Comparison of ENCODE assay signal across 8 mouse cellular contexts in the genomic region with DNA sequence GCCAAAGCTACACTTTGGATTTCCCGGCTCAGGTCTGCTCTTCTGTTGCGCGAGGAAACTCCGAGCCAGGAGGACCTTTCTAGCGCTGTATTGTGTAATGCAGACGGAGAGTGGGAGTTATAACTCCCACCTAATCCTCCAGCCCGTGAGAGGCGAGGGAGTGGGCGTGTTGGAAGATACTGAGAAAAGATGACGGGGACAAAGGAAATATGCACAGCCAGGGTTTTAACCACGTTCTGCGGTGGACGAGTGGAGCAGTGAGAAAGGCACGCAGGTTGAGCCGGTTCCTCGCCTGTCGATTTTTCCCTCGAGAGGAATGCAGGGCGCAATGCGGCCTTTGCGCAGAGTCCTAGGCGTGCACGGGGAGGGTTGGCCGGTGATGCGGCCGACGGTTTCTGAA. TPM values are rescaled to one million over a fixed set of nuclear protein-coding genes. Genes with fewer than 3 reads are reported as not detected.
DNase-seq lines count a peak whose midpoint lies in the region; ATAC-seq and TF ChIP-seq lines count a peak whose summit lies in the region.

No protein-coding gene starts in this region.

- peak overlapping the region; percentile 67 for H3K4me2 ChIP-seq in heart, embryonic 14.5 days (ENCODE audit: low read length)
- H3K4me2 ChIP-seq in midbrain, embryonic 15.5 days: peak overlapping the region; percentile 70

- peaks cover 2 to 12% of the 10 kb centered on the region in 2 experiments for H3K4me1 ChIP-seq in heart, embryonic 14.5 days (ENCODE audit: control insufficient read depth in 2 of 2, insufficient read depth in 2 of 2, low read length in 2 of 2)
- no peaks in the 10 kb centered on the region for H3K4me1 ChIP-seq in ES-E14 (ENCODE audit: control insufficient read depth in 2 of 2, insufficient read depth in 2 of 2, low read length in 2 of 2, poor library complexity in 1 of 2)
- peaks cover 28% of the 10 kb centered on the region for H3K4me1 ChIP-seq in erythroblast, embryonic 14.5 days (ENCODE audit: control insufficient read depth)
- H3K4me1 ChIP-seq in midbrain, embryonic 15.5 days: peaks cover 12% of the 10 kb centered on the region

- no peaks in the 10 kb centered on the region for H3K27me3 ChIP-seq in heart, embryonic 14.5 days (ENCODE audit: control insufficient read depth, insufficient read depth, low read length)
- no peaks in the 10 kb centered on the region for H3K27me3 ChIP-seq in erythroblast, embryonic 14.5 days (ENCODE audit: control insufficient read depth)
- H3K27me3 ChIP-seq in midbrain, embryonic 15.5 days (replicated peaks): no peaks in the 10 kb centered on the region

- peak overlapping the region; percentile 75 for H3K9ac ChIP-seq in heart, embryonic 14.5 days (ENCODE audit: low read length)
- peak overlapping the region; percentile 87 for H3K9ac ChIP-seq in ES-E14 (ENCODE audit: insufficient read depth, low read depth, low read length, poor library complexity, severe bottlenecking)
- peak overlapping the region; percentile 58 for H3K9ac ChIP-seq in midbrain, embryonic 15.5 days

- under 1% methylated on average over 27 of the region's 27 CpGs for WGBS in heart, embryonic 14.5 days
- under 1% methylated on average over 27 of the region's 27 CpGs for WGBS in midbrain, embryonic 15.5 days

- DNase-seq in heart, postnatal 4 days: no peak
- no peak for DNase-seq in ES-E14 (ENCODE audit: low read depth, low spot score)
- DNase-seq in layer of hippocampus, adult 9-11 months: peak; percentile 81
- no peak for DNase-seq in spleen, postnatal 10 days (ENCODE audit: low spot score in 2 of 2)
- DNase-seq in ovary, postnatal 36 days (ENCODE audit: low spot score): no peak

- H3K9me3 ChIP-seq in heart, embryonic 14.5 days (ENCODE audit: control insufficient read depth, low read length): no peaks in the 10 kb centered on the region
- H3K9me3 ChIP-seq in ES-E14 (ENCODE audit: control insufficient read depth, insufficient read depth, low read depth, low read length): no peaks in the 10 kb centered on the region
- H3K9me3 ChIP-seq in erythroblast, embryonic 14.5 days (ENCODE audit: control insufficient read depth, low read length): no peaks in the 10 kb centered on the region
- H3K9me3 ChIP-seq in midbrain, embryonic 15.5 days: no peaks in the 10 kb centered on the region

- H3K4me3 ChIP-seq in heart, embryonic 14.5 days (ENCODE audit: control insufficient read depth in 1 of 2, insufficient read depth in 1 of 2, low read depth in 1 of 2, low read length in 2 of 2): peak overlapping the region; percentile 44 to 51
- peak overlapping the region; percentile 76 to 88 for H3K4me3 ChIP-seq in ES-E14 (ENCODE audit: insufficient read depth in 1 of 2, low read depth in 1 of 2, low read length in 2 of 2, poor library complexity in 1 of 2, severe bottlenecking in 1 of 2)
- peak overlapping the region; percentile 78 for H3K4me3 ChIP-seq in erythroblast, embryonic 14.5 days (replicated peaks)
- peak overlapping the region; percentile 44 for H3K4me3 ChIP-seq in midbrain, embryonic 15.5 days

- in situ Hi-C loops in ES-E14 (cut with MboI; ENCODE audit: low sequenced_read_pairs in 2 of 2, unreplicated experiment in 2 of 2): loop anchor here in 1 of 2 experiments (10.0 kb wide), 2 partner anchors 110 to 170 kb away; no protein-coding TSS in a partner anchor

- ATAC-seq in heart, embryonic 14.5 days (ENCODE audit: insufficient number of reproducible peaks, insufficient read depth, low FRiP score, low read depth): peak; percentile 49
- ATAC-seq in midbrain, embryonic 15.5 days (replicated peaks): peak; percentile 69

- peaks cover 28% of the 10 kb centered on the region for H3K36me3 ChIP-seq in heart, embryonic 14.5 days (ENCODE audit: control insufficient read depth, insufficient read depth, low read length)
- peaks cover 7% of the 10 kb centered on the region for H3K36me3 ChIP-seq in ES-E14 (ENCODE audit: control insufficient read depth, insufficient read depth, low read length, poor library complexity, severe bottlenecking)
- peaks cover 20% of the 10 kb centered on the region for H3K36me3 ChIP-seq in erythroblast, embryonic 14.5 days (ENCODE audit: control insufficient read depth)
- peaks cover 4% of the 10 kb centered on the region; the same call in 1 of the 2 replicates for H3K36me3 ChIP-seq in midbrain, embryonic 15.5 days (replicated peaks)

- H3K27ac ChIP-seq in heart, embryonic 14.5 days (replicated peaks in 1 of 2; ENCODE audit: control insufficient read depth in 1 of 2, insufficient read depth in 1 of 2, low read depth in 2 of 2, low read length in 2 of 2): peak overlapping the region; percentile 95
- H3K27ac ChIP-seq in ES-E14 (ENCODE audit: insufficient read depth, low read depth, low read length, poor library complexity, severe bottlenecking): peak overlapping the region; percentile 69
- peak overlapping the region; percentile 95 for H3K27ac ChIP-seq in midbrain, embryonic 15.5 days

TF ChIP-seq in ES-E14, 5 proteins besides CTCF, POLR2A, EP300 and RAD21:
- no peak for TF ChIP-seq MAFK (IDR thresholded peaks at IDR 0.05; ENCODE audit: insufficient read depth, low read depth, low read length)
- TF ChIP-seq ZNF384 (IDR thresholded peaks at IDR 0.05; ENCODE audit: low read depth, low read length): no peak
- no peak for TF ChIP-seq CHD2 (IDR thresholded peaks at IDR 0.05; ENCODE audit: low read depth, low read length)

RNA-seq across cellular contexts. Expression of a gene that starts 0.7 kb away (rescaled TPM):
- polyA plus RNA-seq in heart, embryonic 14.5 days (2014; fragmentation: Nextera tagmentation; extraction: Ambion mirVana): 53.8 and 54.9 TPM in 2 replicates
- total RNA-seq in heart, postnatal 4 days (2021): 10 to 100 TPM; 35.7 to 39.7 TPM
- 53.5 and 90.9 TPM in 2 replicates for total RNA-seq in ES-E14 (2012; rRNA removed)
- 2.8 and 3.1 TPM in 2 replicates for polyA plus RNA-seq in erythroblast, embryonic 14.5 days (2012)
- polyA plus RNA-seq in midbrain, embryonic 15.5 days (2015; fragmentation: Nextera tagmentation; extraction: Ambion mirVana): 47.8 and 50.2 TPM in 2 replicates

RNA-seq across cellular contexts. Expression of a gene that starts 20.2 kb away (rescaled TPM):
- polyA plus RNA-seq in heart, embryonic 14.5 days (2014; fragmentation: Nextera tagmentation; extraction: Ambion mirVana): 5,319 and 5,796 TPM in 2 replicates
- total RNA-seq in heart, postnatal 4 days (2021): 1,000 to 10,000 TPM; 1,764 to 1,922 TPM
- total RNA-seq in ES-E14 (2012; rRNA removed): 3.2 and 3.3 TPM in 2 replicates
- not detected in 2 replicates for polyA plus RNA-seq in erythroblast, embryonic 14.5 days (2012)
- 7.5 and 8.7 TPM in 2 replicates for polyA plus RNA-seq in midbrain, embryonic 15.5 days (2015; fragmentation: Nextera tagmentation; extraction: Ambion mirVana)

RNA-seq across cellular contexts. Expression of a gene that starts 37.9 kb away (rescaled TPM):
- polyA plus RNA-seq in heart, embryonic 14.5 days (2014; fragmentation: Nextera tagmentation; extraction: Ambion mirVana): not detected in 2 replicates
- total RNA-seq in heart, postnatal 4 days (2021): not detected
- not detected in 2 replicates for total RNA-seq in ES-E14 (2012; rRNA removed)
- not detected in 2 replicates for polyA plus RNA-seq in erythroblast, embryonic 14.5 days (2012)
- not detected in 2 replicates for polyA plus RNA-seq in midbrain, embryonic 15.5 days (2015; fragmentation: Nextera tagmentation; extraction: Ambion mirVana)

RNA-seq across cellular contexts. Expression of a gene that starts 47.9 kb away (rescaled TPM):
- polyA plus RNA-seq in heart, embryonic 14.5 days (2014; fragmentation: Nextera tagmentation; extraction: Ambion mirVana): 2,542 and 2,728 TPM in 2 replicates
- total RNA-seq in heart, postnatal 4 days (2021): over 10,000 TPM; 15,879 to 17,172 TPM
- 7.1 and 8.8 TPM in 2 replicates for total RNA-seq in ES-E14 (2012; rRNA removed)
- polyA plus RNA-seq in erythroblast, embryonic 14.5 days (2012): not detected in 2 replicates
- 1.6 and 2.8 TPM in 2 replicates for polyA plus RNA-seq in midbrain, embryonic 15.5 days (2015; fragmentation: Nextera tagmentation; extraction: Ambion mirVana)

Comparison
In these comparisons a context has a peak if more than half of its experiments do, and no peak if none do; other contexts are left out.
1. RNA of a gene that starts 0.7 kb away (polyA plus RNA-seq): 53.8 to 54.9 TPM in heart, embryonic 14.5 days and 47.8 to 50.2 TPM in midbrain, embryonic 15.5 days; 2.8 to 3.1 TPM in erythroblast, embryonic 14.5 days; every median in the first group is over 10 times any median in the second.
2. RNA of a gene that starts 20.2 kb away (polyA plus RNA-seq): 5,319 to 5,796 TPM in heart, embryonic 14.5 days; 7.5 to 8.7 TPM in midbrain, embryonic 15.5 days and not detected in erythroblast, embryonic 14.5 days; every median in the first group is over 100 times any median in the second.
3. Peak in every context shown above with its lines, with median percentiles within 50 percentile points of each other: H3K27ac ChIP-seq, H3K4me3 ChIP-seq and H3K9ac ChIP-seq.